In genomic region chr15:32323224-32323623, GRCm38 (mm10) we compare ENCODE assay signal across 28 mouse cellular contexts.
DNase-seq lines count a peak whose midpoint lies in the region; ATAC-seq and TF ChIP-seq lines count a peak whose summit lies in the region.
"Had no signal": no experiment of that assay in that cellular context is flagged by ENCODE, and none has a peak within 500 bp of the region (broad histone marks: within the 10 kb centered on the region; RNA-seq: fewer than 3 reads in every experiment).

No protein-coding gene starts in this region.

- TF ChIP-seq POLR2A in myocyte (IDR thresholded peaks at IDR 0.05; ENCODE audit: insufficient read length, low read depth) = no peak
- TF ChIP-seq POLR2A in kidney, adult 2 months (IDR thresholded peaks at IDR 0.05; ENCODE audit: low read depth, low read length) = no peak

- H3K4me3 ChIP-seq in myocyte = no peak overlapping the region
- H3K4me3 ChIP-seq in kidney, adult 2 months (ENCODE audit: insufficient read depth, low read depth, low read length) = no peak overlapping the region
- H3K4me3 ChIP-seq in forebrain, embryonic 11.5 days (ENCODE audit: low read depth, low read length) = no peak overlapping the region
- H3K4me3 ChIP-seq: embryonic facial prominence, embryonic 13.5 days; erythroblast, embryonic 14.5 days; forebrain, embryonic 13.5 days; hindbrain, embryonic 13.5 days; left cerebral cortex, adult 2 months; liver, embryonic 12.5 days; megakaryocyte, embryonic 14.5 days; midbrain, embryonic 12.5 days; neural tube, embryonic 15.5 days had no signal

- no peak for TF ChIP-seq CTCF in kidney, adult 2 months (conservative IDR thresholded peaks at IDR 0.05; ENCODE audit: insufficient read depth, insufficient read length, low read depth, low read length)

- no peaks in the 10 kb centered on the region for H3K4me1 ChIP-seq in kidney, adult 2 months (ENCODE audit: control insufficient read depth, insufficient read depth, low read length)
- no peaks in the 10 kb centered on the region for H3K4me1 ChIP-seq in forebrain, embryonic 11.5 days (replicated peaks; ENCODE audit: control insufficient read depth, insufficient read depth, low read length)
- H3K4me1 ChIP-seq: hindbrain, embryonic 13.5 days; liver, embryonic 12.5 days; megakaryocyte, embryonic 14.5 days; midbrain, embryonic 12.5 days had no signal

- no peaks in the 10 kb centered on the region for H3K79me2 ChIP-seq in myocyte (ENCODE audit: control insufficient read depth, insufficient read depth)

- H3K9ac ChIP-seq in forebrain, embryonic 11.5 days (ENCODE audit: low read length) = no peak overlapping the region
- H3K9ac ChIP-seq: embryonic facial prominence, embryonic 13.5 days; forebrain, embryonic 13.5 days; hindbrain, embryonic 13.5 days; liver, embryonic 12.5 days; liver, postnatal 0 days; midbrain, embryonic 12.5 days; neural tube, embryonic 15.5 days had no signal

- peak; percentile 32 to 34 for DNase-seq in right cerebral cortex, postnatal 10 days (ENCODE audit: low spot score in 2 of 2)
- no peak for DNase-seq in right cerebral cortex, adult 18-20 months
- peak; percentile 71 to 78 for DNase-seq in cerebellum, adult 18-20 months
- DNase-seq in cerebellum, postnatal 10 days = peak; percentile 89 to 91
- no peak for DNase-seq in kidney, adult 2 months
- DNase-seq in embryo, embryonic 10.5 days (ENCODE audit: low spot score) = no peak
- no peak for DNase-seq in forebrain, embryonic 11.5 days (ENCODE audit: low spot score)
- DNase-seq: adrenal gland, adult 8-10 months; gastrocnemius, postnatal 25 days; heart, adult 18-20 months; heart, postnatal 4 days; kidney, adult 9 months; kidney, postnatal 14 days; liver, postnatal 0 days; lung, postnatal 36 days; thymus, postnatal 4 days had no signal

- peak overlapping the region; percentile 61 for H3K4me2 ChIP-seq in myocyte (ENCODE audit: low read depth)
- no peak overlapping the region for H3K4me2 ChIP-seq in forebrain, embryonic 11.5 days (ENCODE audit: low read depth, low read length, severe bottlenecking)
- H3K4me2 ChIP-seq: embryonic facial prominence, embryonic 13.5 days; forebrain, embryonic 13.5 days; heart, embryonic 11.5 days; hindbrain, embryonic 13.5 days; liver, embryonic 12.5 days; midbrain, embryonic 12.5 days; neural tube, embryonic 15.5 days had no signal

- no peaks in the 10 kb centered on the region for H3K9me3 ChIP-seq in forebrain, embryonic 11.5 days (ENCODE audit: control insufficient read depth, low read length)
- H3K9me3 ChIP-seq: embryonic facial prominence, embryonic 13.5 days; forebrain, embryonic 13.5 days; hindbrain, embryonic 13.5 days; liver, embryonic 12.5 days; midbrain, embryonic 12.5 days; neural tube, embryonic 15.5 days had no signal

- ATAC-seq in forebrain, embryonic 11.5 days (replicated peaks; ENCODE audit: low FRiP score) = no peak
- ATAC-seq: forebrain, embryonic 13.5 days; intestine, embryonic 16.5 days; liver, embryonic 12.5 days; liver, postnatal 0 days had no signal

- no peak overlapping the region for H3ac ChIP-seq in myocyte (ENCODE audit: control insufficient read depth, insufficient read length)

- WGBS in kidney, adult 2 months = 96% methylated on average over 4 of the region's 4 CpGs
- WGBS in forebrain, embryonic 11.5 days = 98% methylated on average over 4 of the region's 4 CpGs

- H3K36me3 ChIP-seq in myocyte (ENCODE audit: control insufficient read depth, insufficient read depth) = no peaks in the 10 kb centered on the region
- H3K36me3 ChIP-seq in kidney, adult 2 months (ENCODE audit: control insufficient read depth, insufficient read depth, low read length) = no peaks in the 10 kb centered on the region
- no peaks in the 10 kb centered on the region for H3K36me3 ChIP-seq in forebrain, embryonic 11.5 days (ENCODE audit: control insufficient read depth, insufficient read depth, low read length)
- H3K36me3 ChIP-seq: embryonic facial prominence, embryonic 13.5 days; hindbrain, embryonic 13.5 days; liver, embryonic 12.5 days; midbrain, embryonic 12.5 days; neural tube, embryonic 15.5 days had no signal

- H3K27me3 ChIP-seq in myocyte (ENCODE audit: control insufficient read depth, insufficient read depth, insufficient read length) = no peaks in the 10 kb centered on the region
- no peaks in the 10 kb centered on the region for H3K27me3 ChIP-seq in kidney, adult 2 months (replicated peaks; ENCODE audit: control insufficient read depth, insufficient read depth, low read length)
- no peaks in the 10 kb centered on the region for H3K27me3 ChIP-seq in forebrain, embryonic 11.5 days (ENCODE audit: control insufficient read depth, insufficient read depth, low read length)
- H3K27me3 ChIP-seq: embryonic facial prominence, embryonic 13.5 days; forebrain, embryonic 13.5 days; hindbrain, embryonic 13.5 days; liver, embryonic 12.5 days; megakaryocyte, embryonic 14.5 days; midbrain, embryonic 12.5 days; neural tube, embryonic 15.5 days had no signal

- H3K27ac ChIP-seq in kidney, adult 2 months (ENCODE audit: insufficient read depth, low read depth, low read length) = no peak overlapping the region
- no peak overlapping the region for H3K27ac ChIP-seq in forebrain, embryonic 11.5 days (ENCODE audit: low read depth, low read length)
- H3K27ac ChIP-seq: embryonic facial prominence, embryonic 13.5 days; forebrain, embryonic 13.5 days; hindbrain, embryonic 13.5 days; left cerebral cortex, adult 2 months; liver, embryonic 12.5 days; midbrain, embryonic 12.5 days; neural tube, embryonic 15.5 days had no signal

TF ChIP-seq in myocyte, 11 proteins besides CTCF, POLR2A, EP300 and RAD21:
- peak in 1 of 3 experiments; percentile 26 for TF ChIP-seq MYOD1 (IDR thresholded peaks at IDR 0.05; ENCODE audit: control insufficient read depth in 1 of 3, insufficient read length in 2 of 3, low read depth in 2 of 3)
- TF ChIP-seq USF1 (IDR thresholded peaks at IDR 0.05; ENCODE audit: low read depth) = no peak

Comparison
In these comparisons a context has a peak if more than half of its experiments do, and no peak if none do; other contexts are left out.
1. DNase-seq: peak in right cerebral cortex, postnatal 10 days (2 of 2), cerebellum, adult 18-20 months (2 of 2) and cerebellum, postnatal 10 days (2 of 2); none in right cerebral cortex, adult 18-20 months (single experiment), kidney, adult 2 months (single experiment), embryo, embryonic 10.5 days (single experiment) and forebrain, embryonic 11.5 days (single experiment).